Mouse (Mus musculus): ENCODE results near the gene Insc. TPM values are rescaled to one million over a fixed set of nuclear protein-coding genes. Genes with fewer than 3 reads are reported as not detected.

The Insc gene
- total and polyA plus RNA-seq, 3 experiments = not detected

- Histone ChIP-seq H3K36me3 (ENCODE audit: control insufficient read depth in 1 of 2, insufficient read depth in 2 of 2, low read length in 2 of 2) (no peaks in the 10 kb centered on the region), H3K4me3 (ENCODE audit: control insufficient read depth in 1 of 2, insufficient read depth in 1 of 2, low read depth in 2 of 2, low read length in 2 of 2) (no peak overlapping the region), H3K9ac (ENCODE audit: control insufficient read depth, low read depth, low read length, poor library complexity, severe bottlenecking) (no peak overlapping the region), H3K27ac (ENCODE audit: control insufficient read depth, low read depth, low read length) (no peak overlapping the region), H3K27me3 (ENCODE audit: control insufficient read depth in 1 of 2, insufficient read depth in 2 of 2, low read length in 2 of 2) (no peaks in the 10 kb centered on the region), H3K9me3 (replicated peaks; ENCODE audit: insufficient read depth, low read length) (no peaks in the 10 kb centered on the region), H3K79me2 (ENCODE audit: control insufficient read depth, insufficient read depth, low read length, poor library complexity) (no peaks in the 10 kb centered on the region), H3K4me1 (ENCODE audit: control insufficient read depth in 1 of 2, insufficient read depth in 2 of 2, low read length in 2 of 2) (no peaks in the 10 kb centered on the region)
- TF ChIP-seq POLR2AphosphoS2 (IDR thresholded peaks at IDR 0.05; ENCODE audit: low read length) (no peak), NRF1 (IDR thresholded peaks at IDR 0.05; ENCODE audit: insufficient read depth, low read depth, low read length, poor library complexity, severe bottlenecking) (no peak), ZMIZ1 (IDR thresholded peaks at IDR 0.05; ENCODE audit: low read depth, low read length) (no peak), KAT2A (conservative IDR thresholded peaks at IDR 0.05; ENCODE audit: low read depth, low read length) (no peak), ZNF384 (IDR thresholded peaks at IDR 0.05; ENCODE audit: low read depth, low read length) (no peak), ZC3H11A (IDR thresholded peaks at IDR 0.05; ENCODE audit: low read depth, low read length) (no peak), SMC3 (IDR thresholded peaks at IDR 0.05; ENCODE audit: low read depth, low read length) (no peak), POLR2A (IDR thresholded peaks at IDR 0.05; ENCODE audit: control insufficient read depth in 1 of 2, insufficient read depth in 1 of 2, low read depth in 1 of 2, low read length in 2 of 2, poor library complexity in 1 of 2) (no peak), EP300 (IDR thresholded peaks at IDR 0.05; ENCODE audit: low read depth in 1 of 2, low read length in 2 of 2) (no peak), JUND (IDR thresholded peaks at IDR 0.05; ENCODE audit: low read depth, low read length) (no peak), TCF12 (IDR thresholded peaks at IDR 0.05; ENCODE audit: low read depth, low read length) (no peak), E2F4 (IDR thresholded peaks at IDR 0.05; ENCODE audit: borderline replicate concordance, low read depth, low read length) (no peak), MYC (IDR thresholded peaks at IDR 0.05; ENCODE audit: low read depth, low read length) (no peak), BHLHE40 (IDR thresholded peaks at IDR 0.05; ENCODE audit: borderline replicate concordance, low read depth, low read length) (no peak), GATA1 (IDR thresholded peaks at IDR 0.05; ENCODE audit: low read depth, low read length) (no peak)
- no peak for DNase-seq (ENCODE audit: low read depth, low spot score)
Measured at GRCm38 (mm10) chr7:114874579-114874978, 131.1 kb downstream of the Insc start.

- H3K9me3 ChIP-seq (replicated peaks; ENCODE audit: insufficient read depth, low read length) = no peaks in the 10 kb centered on the region
- no peak for DNase-seq (ENCODE audit: low read depth, low spot score)
- H3K27ac ChIP-seq (ENCODE audit: control insufficient read depth, low read depth, low read length) = no peak overlapping the region
- no peak overlapping the region for H3K4me3 ChIP-seq (ENCODE audit: control insufficient read depth in 1 of 2, insufficient read depth in 1 of 2, low read depth in 2 of 2, low read length in 2 of 2)
- H3K9ac ChIP-seq (ENCODE audit: control insufficient read depth, low read depth, low read length, poor library complexity, severe bottlenecking) = no peak overlapping the region
- H3K36me3 ChIP-seq (ENCODE audit: control insufficient read depth in 1 of 2, insufficient read depth in 2 of 2, low read length in 2 of 2) = no peaks in the 10 kb centered on the region
- no peaks in the 10 kb centered on the region for H3K79me2 ChIP-seq (ENCODE audit: control insufficient read depth, insufficient read depth, low read length, poor library complexity)
- no peaks in the 10 kb centered on the region for H3K27me3 ChIP-seq (ENCODE audit: control insufficient read depth in 1 of 2, insufficient read depth in 2 of 2, low read length in 2 of 2)
- TF ChIP-seq CHD1 (IDR thresholded peaks at IDR 0.05; ENCODE audit: low read depth, low read length) = no peak
- H3K4me1 ChIP-seq (ENCODE audit: control insufficient read depth in 1 of 2, insufficient read depth in 2 of 2, low read length in 2 of 2) = no peaks in the 10 kb centered on the region
Measured at GRCm38 (mm10) chr7:114883602-114884001, 140.1 kb downstream of the Insc start.

GRCm38 (mm10) chr7:114886933-114887332 lies 143.4 kb downstream of the Insc start:
- Histone ChIP-seq H3K9me3 (replicated peaks; ENCODE audit: insufficient read depth, low read length) (no peaks in the 10 kb centered on the region), H3K4me3 (ENCODE audit: control insufficient read depth in 1 of 2, insufficient read depth in 1 of 2, low read depth in 2 of 2, low read length in 2 of 2) (no peak overlapping the region), H3K9ac (ENCODE audit: control insufficient read depth, low read depth, low read length, poor library complexity, severe bottlenecking) (no peak overlapping the region), H3K27me3 (ENCODE audit: control insufficient read depth in 1 of 2, insufficient read depth in 2 of 2, low read length in 2 of 2) (no peaks in the 10 kb centered on the region), H3K79me2 (ENCODE audit: control insufficient read depth, insufficient read depth, low read length, poor library complexity) (no peaks in the 10 kb centered on the region), H3K4me1 (ENCODE audit: control insufficient read depth in 1 of 2, insufficient read depth in 2 of 2, low read length in 2 of 2) (no peaks in the 10 kb centered on the region), H3K27ac (ENCODE audit: control insufficient read depth, low read depth, low read length) (no peak overlapping the region), H3K36me3 (ENCODE audit: control insufficient read depth in 1 of 2, insufficient read depth in 2 of 2, low read length in 2 of 2) (no peaks in the 10 kb centered on the region)
- no peak for TF ChIP-seq BHLHE40 (IDR thresholded peaks at IDR 0.05; ENCODE audit: borderline replicate concordance, low read depth, low read length)
- TF ChIP-seq MAX (IDR thresholded peaks at IDR 0.05; ENCODE audit: low read length) = no peak
- TF ChIP-seq TBP (IDR thresholded peaks at IDR 0.05; ENCODE audit: low read depth, low read length) = no peak
- TF ChIP-seq USF1 (IDR thresholded peaks at IDR 0.05; ENCODE audit: low read depth, low read length) = no peak
- no peak for TF ChIP-seq ELF1 (IDR thresholded peaks at IDR 0.05; ENCODE audit: low read depth, low read length)
- TF ChIP-seq ZKSCAN1 (IDR thresholded peaks at IDR 0.05; ENCODE audit: low read depth, low read length) = no peak
- TF ChIP-seq SIN3A (IDR thresholded peaks at IDR 0.05; ENCODE audit: low read length) = no peak
- TF ChIP-seq ZNF384 (IDR thresholded peaks at IDR 0.05; ENCODE audit: low read depth, low read length) = no peak
- no peak for TF ChIP-seq CHD2 (IDR thresholded peaks at IDR 0.05; ENCODE audit: low read length)
- no peak for TF ChIP-seq MXI1 (IDR thresholded peaks at IDR 0.05; ENCODE audit: low read depth, low read length)
- no peak for TF ChIP-seq TAL1 (IDR thresholded peaks at IDR 0.05; ENCODE audit: low read length)
- no peak for TF ChIP-seq MAZ (IDR thresholded peaks at IDR 0.05; ENCODE audit: low read depth, low read length)
- no peak for TF ChIP-seq NELFE (IDR thresholded peaks at IDR 0.05; ENCODE audit: low read depth, low read length)
- DNase-seq (ENCODE audit: low read depth, low spot score) = no peak
